Mouse (Mus musculus): Measurements from ENCODE around the gene Cept1. TPM values are rescaled to one million over a fixed set of nuclear protein-coding genes. Genes with fewer than 3 reads are reported as not detected.

Gene Cept1
- polyA plus RNA-seq, 1 experiment from 2014 or later, result 43.5 TPM

GRCm38 (mm10) chr3:106528032-106528431 lies 19.6 kb downstream of the Cept1 start:
- Histone ChIP-seq H3K27ac (no peak overlapping the region), H3K4me1 (replicated peaks) (no peaks in the 10 kb centered on the region), H3K27me3 (no peaks in the 10 kb centered on the region), H3K4me2 (no peak overlapping the region), H3K4me3 (no peak overlapping the region), H3K9ac (no peak overlapping the region), H3K36me3 (peaks cover 3% of the 10 kb centered on the region; the same call in 1 of the 2 replicates), H3K9me3 (no peaks in the 10 kb centered on the region)
- no peak for ATAC-seq (ENCODE audit: low FRiP score)
- WGBS, result 96% methylated on average over 2 of the region's 2 CpGs

DNA sequence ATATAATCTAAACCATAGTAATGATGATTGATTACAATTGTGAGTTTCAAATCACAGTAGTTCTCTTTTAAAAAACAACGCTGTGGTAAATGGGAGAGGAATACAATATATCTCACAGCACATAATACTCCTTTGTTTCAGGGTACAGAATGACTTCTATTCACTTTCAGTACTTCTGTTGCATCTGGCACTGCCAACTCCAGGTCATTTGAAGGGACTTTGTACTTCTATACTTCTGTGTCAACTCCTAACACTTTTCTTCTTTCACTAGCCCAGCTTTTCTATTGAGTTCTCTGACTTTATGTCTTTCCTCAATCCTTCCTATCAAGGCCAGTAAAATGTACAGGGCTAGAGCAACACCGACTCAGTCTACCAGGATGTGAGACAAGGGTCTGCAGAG lies 21.2 kb downstream of the Cept1 start:
- Histone ChIP-seq H3K4me1 (replicated peaks) (no peaks in the 10 kb centered on the region), H3K4me3 (no peak overlapping the region), H3K9ac (no peak overlapping the region), H3K4me2 (no peak overlapping the region), H3K27ac (no peak overlapping the region), H3K36me3 (peaks cover 3% of the 10 kb centered on the region; the same call in 1 of the 2 replicates), H3K27me3 (no peaks in the 10 kb centered on the region), H3K9me3 (no peaks in the 10 kb centered on the region)
- ATAC-seq (ENCODE audit: low FRiP score), result no peak
- 77% methylated on average over 2 of the region's 2 CpGs for WGBS

- H3K4me3 ChIP-seq, result no peak overlapping the region
- peaks cover 3% of the 10 kb centered on the region; the same call in 1 of the 2 replicates for H3K36me3 ChIP-seq
- no peak overlapping the region for H3K4me2 ChIP-seq
- H3K27me3 ChIP-seq, result no peaks in the 10 kb centered on the region
- WGBS, result 98% methylated on average over 1 of the region's 1 CpGs
- H3K9ac ChIP-seq, result no peak overlapping the region
- ATAC-seq (ENCODE audit: low FRiP score), result no peak
- no peaks in the 10 kb centered on the region for H3K9me3 ChIP-seq
- no peak overlapping the region for H3K27ac ChIP-seq
- no peaks in the 10 kb centered on the region for H3K4me1 ChIP-seq (replicated peaks)
Observed at GRCm38 (mm10) chr3:106522730-106523129, 24.9 kb downstream of the Cept1 start.

DNA sequence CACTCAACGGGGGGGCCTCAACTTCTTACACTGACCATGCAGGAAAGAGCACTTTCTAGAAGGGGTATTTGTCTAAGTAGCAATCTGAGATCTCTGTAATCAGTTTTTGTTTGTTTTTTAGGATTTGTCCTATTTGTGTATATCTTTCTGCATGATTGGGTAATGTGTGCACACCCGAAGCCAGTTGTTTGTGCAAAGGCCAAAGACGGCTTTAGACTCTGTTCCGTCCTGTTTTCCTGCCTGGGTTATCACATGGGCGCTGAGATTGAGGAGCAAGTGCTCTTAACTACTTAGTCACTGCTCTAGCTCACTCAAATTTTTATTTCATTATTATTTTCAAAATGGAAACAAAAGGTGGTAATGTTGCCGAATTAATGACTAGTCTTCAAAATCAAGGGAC lies 32.6 kb downstream of the Cept1 start:
- H3K27ac ChIP-seq, result no peak overlapping the region
- H3K4me1 ChIP-seq (replicated peaks), result no peaks in the 10 kb centered on the region
- H3K36me3 ChIP-seq, result 0 out of 2 replicates have a peak, but pooled peaks cover 2% of the 10 kb centered on the region
- H3K4me3 ChIP-seq, result no peak overlapping the region
- no peaks in the 10 kb centered on the region for H3K27me3 ChIP-seq
- H3K9me3 ChIP-seq, result no peaks in the 10 kb centered on the region
- no peak overlapping the region for H3K9ac ChIP-seq
- ATAC-seq (ENCODE audit: low FRiP score), result no peak
- H3K4me2 ChIP-seq, result no peak overlapping the region
- WGBS, result 96% methylated on average over 6 of the region's 6 CpGs

- H3K9ac ChIP-seq, result no peak overlapping the region
- no peaks in the 10 kb centered on the region for H3K9me3 ChIP-seq
- H3K27me3 ChIP-seq, result no peaks in the 10 kb centered on the region
- 0 out of 2 replicates have a peak, but pooled peaks cover 2% of the 10 kb centered on the region for H3K36me3 ChIP-seq
- no peaks in the 10 kb centered on the region for H3K4me1 ChIP-seq (replicated peaks)
- H3K4me2 ChIP-seq, result no peak overlapping the region
- no peak overlapping the region for H3K27ac ChIP-seq
- WGBS, result 94% methylated on average over 1 of the region's 1 CpGs
- H3K4me3 ChIP-seq, result no peak overlapping the region
- no peak for ATAC-seq (ENCODE audit: low FRiP score)
Observed at GRCm38 (mm10) chr3:106510669-106511068, 36.9 kb downstream of the Cept1 start.

- Histone ChIP-seq H3K27ac (no peak overlapping the region), H3K4me3 (no peak overlapping the region), H3K9ac (no peak overlapping the region), H3K9me3 (no peaks in the 10 kb centered on the region), H3K4me2 (no peak overlapping the region), H3K36me3 (peaks cover 40% of the 10 kb centered on the region), H3K27me3 (no peaks in the 10 kb centered on the region), H3K4me1 (replicated peaks) (no peaks in the 10 kb centered on the region)
- no peak for ATAC-seq (ENCODE audit: low FRiP score)
- WGBS, result 98% methylated on average over 2 of the region's 2 CpGs
Observed at GRCm38 (mm10) chr3:106502892-106503291, 44.7 kb downstream of the Cept1 start.

DNA sequence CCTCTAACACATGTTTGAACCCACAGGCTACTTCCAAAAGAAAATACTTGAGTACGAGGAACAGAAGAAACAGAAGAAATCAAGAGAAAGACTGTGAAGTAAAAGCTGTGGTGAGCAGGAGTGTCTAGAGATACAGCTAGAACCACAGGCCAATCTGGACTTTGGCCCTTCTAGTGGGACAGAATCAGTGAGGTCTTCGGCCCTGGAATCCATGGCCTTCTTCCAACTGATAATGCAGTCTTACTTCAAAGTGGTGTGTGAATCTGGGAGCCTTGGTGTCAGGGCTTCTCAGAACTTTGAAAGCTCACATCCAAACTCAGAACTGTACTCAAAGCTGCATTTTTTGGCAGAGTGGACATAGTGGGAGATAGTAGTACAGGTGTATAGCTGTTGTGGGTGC lies 47.1 kb downstream of the Cept1 start:
- Histone ChIP-seq H3K9ac (no peak overlapping the region), H3K9me3 (no peaks in the 10 kb centered on the region), H3K4me1 (replicated peaks) (no peaks in the 10 kb centered on the region), H3K27ac (no peak overlapping the region), H3K4me2 (no peak overlapping the region), H3K36me3 (peaks cover 40% of the 10 kb centered on the region), H3K27me3 (no peaks in the 10 kb centered on the region), H3K4me3 (no peak overlapping the region)
- ATAC-seq (ENCODE audit: low FRiP score), result no peak
- 99% methylated on average over 2 of the region's 2 CpGs for WGBS

GRCm38 (mm10) chr3:106496996-106497395 lies 50.6 kb downstream of the Cept1 start:
- no peaks in the 10 kb centered on the region for H3K27me3 ChIP-seq
- 86% methylated on average over 3 of the region's 3 CpGs for WGBS
- no peak for ATAC-seq (ENCODE audit: low FRiP score)
- no peak overlapping the region for H3K27ac ChIP-seq
- H3K4me3 ChIP-seq, result no peak overlapping the region
- H3K9me3 ChIP-seq, result no peaks in the 10 kb centered on the region
- no peaks in the 10 kb centered on the region for H3K4me1 ChIP-seq (replicated peaks)
- H3K9ac ChIP-seq, result no peak overlapping the region
- peaks cover 16% of the 10 kb centered on the region for H3K36me3 ChIP-seq
- H3K4me2 ChIP-seq, result no peak overlapping the region

- Histone ChIP-seq H3K27me3 (no peaks in the 10 kb centered on the region), H3K4me1 (replicated peaks) (no peaks in the 10 kb centered on the region), H3K4me2 (no peak overlapping the region), H3K9me3 (no peaks in the 10 kb centered on the region), H3K36me3 (peaks cover 10% of the 10 kb centered on the region), H3K9ac (no peak overlapping the region), H3K27ac (no peak overlapping the region), H3K4me3 (no peak overlapping the region)
- no peak for ATAC-seq (ENCODE audit: low FRiP score)
- WGBS, result 86% methylated on average over 4 of the region's 4 CpGs
Observed at GRCm38 (mm10) chr3:106496045-106496721, 51.4 kb downstream of the Cept1 start.

GRCm38 (mm10) chr3:106495346-106496044 lies 52.1 kb downstream of the Cept1 start:
- WGBS, result 93% methylated on average over 1 of the region's 1 CpGs
- H3K4me1 ChIP-seq (replicated peaks), result no peaks in the 10 kb centered on the region
- H3K27me3 ChIP-seq, result no peaks in the 10 kb centered on the region
- H3K4me3 ChIP-seq, result no peak overlapping the region
- no peak for ATAC-seq (ENCODE audit: low FRiP score)
- H3K9me3 ChIP-seq, result no peaks in the 10 kb centered on the region
- no peak overlapping the region for H3K27ac ChIP-seq
- H3K36me3 ChIP-seq, result peaks cover 5% of the 10 kb centered on the region; the same call in 1 of the 2 replicates
- no peak overlapping the region for H3K4me2 ChIP-seq
- H3K9ac ChIP-seq, result no peak overlapping the region

DNA sequence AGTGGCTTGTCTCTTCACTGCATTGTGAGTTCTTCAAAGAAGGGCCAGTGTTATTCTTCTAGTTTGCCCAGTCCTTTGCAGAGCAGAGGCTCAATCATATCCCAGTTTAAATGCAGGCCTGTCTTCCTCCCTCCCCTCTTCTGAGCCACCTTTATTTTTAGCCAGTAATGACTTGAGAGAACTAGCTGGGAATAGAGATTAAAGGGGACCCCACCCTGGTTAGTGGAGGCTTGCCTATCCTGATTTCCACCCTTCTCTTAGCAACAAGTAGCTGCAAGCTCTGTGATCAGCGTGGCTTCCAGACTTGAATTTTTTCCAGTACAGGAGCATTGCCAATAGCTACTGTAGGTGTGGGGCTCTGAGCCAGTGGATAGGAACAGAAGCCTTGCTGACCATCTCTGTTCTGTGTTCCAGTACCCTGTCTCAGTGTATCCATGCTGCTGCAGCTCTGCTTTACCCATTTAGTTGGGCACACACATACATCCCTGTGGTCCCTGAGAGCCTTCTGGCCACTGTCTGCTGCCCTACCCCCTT lies 53.1 kb downstream of the Cept1 start:
- no peaks in the 10 kb centered on the region for H3K36me3 ChIP-seq

DNA sequence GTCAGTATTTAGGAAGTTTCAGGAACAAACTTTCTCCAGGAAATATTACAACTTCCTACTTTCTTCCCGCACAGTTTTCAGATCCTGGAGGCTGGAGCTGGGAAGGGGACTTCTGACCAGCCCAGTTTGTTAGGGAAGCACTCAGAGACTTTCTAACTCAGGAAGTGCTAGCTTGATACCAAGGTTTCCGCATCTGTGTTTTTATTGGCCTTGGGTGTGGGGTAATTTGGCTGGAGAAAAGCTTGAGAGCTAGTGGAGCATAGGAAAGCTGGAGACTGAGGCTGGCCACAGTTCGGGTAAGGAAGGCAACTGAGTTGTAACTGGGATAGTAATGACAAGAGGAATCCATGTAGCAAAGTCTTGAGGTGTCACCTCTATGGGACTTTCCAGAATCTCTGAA lies 53.7 kb downstream of the Cept1 start:
- Histone ChIP-seq H3K4me3 (no peak overlapping the region), H3K36me3 (no peaks in the 10 kb centered on the region), H3K27me3 (no peaks in the 10 kb centered on the region), H3K9ac (no peak overlapping the region), H3K4me2 (no peak overlapping the region), H3K9me3 (no peaks in the 10 kb centered on the region), H3K27ac (no peak overlapping the region), H3K4me1 (replicated peaks) (no peaks in the 10 kb centered on the region)
- ATAC-seq (ENCODE audit: low FRiP score), result no peak
- 89% methylated on average over 3 of the region's 3 CpGs for WGBS

More for the DNA sequence above, 53.1 kb downstream of the Cept1 start:
- Histone ChIP-seq H3K4me3 (no peak overlapping the region), H3K9me3 (no peaks in the 10 kb centered on the region), H3K4me2 (no peak overlapping the region), H3K27ac (no peak overlapping the region), H3K27me3 (no peaks in the 10 kb centered on the region), H3K9ac (no peak overlapping the region), H3K4me1 (replicated peaks) (no peaks in the 10 kb centered on the region)
- ATAC-seq (ENCODE audit: low FRiP score), result no peak
- 81% methylated on average over 1 of the region's 1 CpGs for WGBS
